Mouse (Mus musculus) ES-Bruce4 (cell line): ENCODE data around the gene Ece1. TPM values are rescaled to one million over a fixed set of nuclear protein-coding genes. Genes with fewer than 3 reads are reported as not detected.

Experiments
- H3K27ac ChIP-seq: 2 replicates; pipeline ENCODE4 v1.5.1; 2012; ENCODE audit warnings: low read length, inconsistent platforms; ENCODE audit not compliant: insufficient read depth
- H3K27me3 ChIP-seq: 2 replicates; pipeline ENCODE4 v1.6.1; 2012; ENCODE audit warnings: mild to moderate bottlenecking, low read length, inconsistent platforms; ENCODE audit not compliant: control insufficient read depth, poor library complexity, insufficient read depth, severe bottlenecking
- H3K36me3 ChIP-seq: 2 replicates; pipeline ENCODE4 v1.6.1; 2012; ENCODE audit warnings: inconsistent platforms, mild to moderate bottlenecking, low read length, moderate library complexity; ENCODE audit not compliant: control insufficient read depth, poor library complexity, insufficient read depth, severe bottlenecking
- H3K4me1 ChIP-seq: one replicate; pipeline ENCODE4 v1.8.1; 2011; ENCODE audit warnings: low read length; ENCODE audit not compliant: control insufficient read depth, insufficient read depth
- H3K4me3 ChIP-seq: 2 replicates; pipeline ENCODE4 v1.5.1; 2011; ENCODE audit warnings: low read depth, mild to moderate bottlenecking, low read length
- H3K9ac ChIP-seq: 2 replicates; pipeline ENCODE4 v1.6.1; 2012; ENCODE audit warnings: low read depth, mild to moderate bottlenecking, inconsistent platforms; ENCODE audit not compliant: poor library complexity, severe bottlenecking
- H3K9me3 ChIP-seq: replicated peaks from 2 replicates; pipeline ENCODE4 v1.6.1; 2012; ENCODE audit warnings: mild to moderate bottlenecking, low read length, inconsistent platforms; ENCODE audit not compliant: control insufficient read depth, poor library complexity, insufficient read depth, severe bottlenecking
- CTCF ChIP-seq: IDR thresholded peaks from one replicate; pipeline ENCODE4 v1.8.1; 2011; ENCODE audit warnings: low read depth, low read length
- EP300 ChIP-seq: IDR thresholded peaks from 2 replicates; pipeline ENCODE4 v1.6.1; 2011; ENCODE audit warnings: low read depth, low read length; ENCODE audit not compliant: insufficient read depth
- POLR2A ChIP-seq: IDR thresholded peaks from one replicate; pipeline ENCODE4 v1.8.1; 2011; ENCODE audit warnings: low read length; ENCODE audit not compliant: insufficient read depth
- polyA plus RNA-seq: library from polyadenylated mRNA; stranded (reverse); fragments of >200 nt; gene quantifications from 2 replicates; pipeline ENCODE4 v1.2.4, GENCODE M21; 2011; ENCODE audit warnings: low read depth; ENCODE audit not compliant: missing spikeins, insufficient read depth, insufficient read length

The Ece1 gene
- polyA plus RNA-seq: 28.3 and 35.5 TPM in 2 replicates

DNA sequence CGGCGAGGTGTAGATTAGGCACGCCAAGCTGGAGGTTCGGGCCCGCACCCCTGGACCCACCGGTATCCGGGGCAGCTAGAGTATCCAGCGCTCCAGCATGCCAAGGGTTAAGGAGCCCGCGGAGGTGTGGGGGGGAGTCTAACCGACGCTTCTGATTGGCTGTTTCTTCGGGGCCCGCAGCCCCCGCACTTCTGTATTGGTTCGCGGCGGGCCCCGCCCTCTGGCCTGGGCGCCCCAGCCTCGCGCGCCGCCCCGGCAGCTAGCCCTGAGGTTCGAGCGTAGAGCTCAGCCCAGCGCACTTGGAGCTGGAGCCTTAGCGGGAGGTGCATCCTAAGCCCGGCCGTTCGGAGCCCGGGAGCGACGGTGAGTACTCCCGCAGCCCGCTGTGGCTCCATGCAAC lies at the start of gene Ece1:
Gene Ece1, plus strand, starts transcription at position 219 of the 400 bp plus-strand sequence.
- Histone ChIP-seq H3K9ac (peak within 1 kb of the TSS; percentile 66), H3K4me1 (no peaks in the 10 kb centered on the region), H3K27ac (no peak within 1 kb of the TSS), H3K27me3 (no peaks in the 10 kb centered on the region), H3K4me3 (peak within 1 kb of the TSS; percentile 74), H3K36me3 (no peaks in the 10 kb centered on the region), H3K9me3 (no peaks in the 10 kb centered on the region)
- TF ChIP-seq POLR2A (no peak), EP300 (no peak), CTCF (no peak)

DNA sequence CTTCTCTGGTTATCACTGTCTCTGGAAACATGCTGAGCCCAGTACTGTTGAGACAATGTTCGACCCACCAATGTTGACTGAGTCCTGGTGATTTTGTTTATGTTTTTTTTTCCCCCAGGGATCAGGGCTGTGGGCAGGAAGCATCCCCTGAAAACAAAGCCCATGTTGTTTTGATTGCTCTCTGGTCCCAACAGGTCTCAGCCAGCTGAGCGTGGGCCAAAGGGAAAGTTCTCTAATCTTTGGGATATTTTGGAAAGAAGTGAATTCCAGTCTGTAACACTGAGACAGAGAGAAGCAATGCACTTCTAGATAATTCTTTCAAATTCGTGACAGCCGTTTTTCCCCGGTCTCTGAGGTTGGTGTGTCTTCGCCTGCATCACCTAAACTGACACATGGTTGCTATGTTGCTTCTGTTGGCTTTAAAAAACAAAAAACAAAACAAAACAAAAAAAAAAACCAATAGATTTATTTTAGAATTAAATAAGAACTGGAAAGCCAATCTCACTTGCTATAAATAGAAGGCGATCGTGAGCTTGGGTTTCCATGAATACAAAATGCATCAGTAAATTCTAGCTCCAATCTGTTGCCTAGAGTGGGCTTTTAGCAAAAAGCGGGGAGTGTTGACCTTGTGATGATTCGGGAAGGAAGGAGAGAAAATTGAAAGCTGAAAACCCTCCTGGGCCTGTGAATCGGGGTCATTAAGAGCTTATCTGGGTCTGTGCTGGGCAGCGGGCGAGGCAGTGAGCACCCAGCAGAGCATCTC lies 48.9 kb upstream of the Ece1 start:
- no peak overlapping the region for H3K4me3 ChIP-seq
- H3K36me3 ChIP-seq: no peaks in the 10 kb centered on the region
- no peak overlapping the region for H3K27ac ChIP-seq
- no peaks in the 10 kb centered on the region for H3K27me3 ChIP-seq
- no peaks in the 10 kb centered on the region for H3K9me3 ChIP-seq
- no peak overlapping the region for H3K9ac ChIP-seq
- H3K4me1 ChIP-seq: no peaks in the 10 kb centered on the region
- no peak for TF ChIP-seq EP300
- no peak for TF ChIP-seq CTCF
- TF ChIP-seq POLR2A: no peak

- Histone ChIP-seq H3K27me3 (no peaks in the 10 kb centered on the region), H3K4me3 (no peak overlapping the region), H3K9me3 (no peaks in the 10 kb centered on the region), H3K9ac (no peak overlapping the region), H3K4me1 (no peaks in the 10 kb centered on the region), H3K36me3 (no peaks in the 10 kb centered on the region), H3K27ac (no peak overlapping the region)
- TF ChIP-seq CTCF (no peak), EP300 (no peak), POLR2A (no peak)
Measured at GRCm38 (mm10) chr4:137814140-137814539, 47.9 kb upstream of the Ece1 start.

- H3K36me3 ChIP-seq: no peaks in the 10 kb centered on the region
- no peaks in the 10 kb centered on the region for H3K4me1 ChIP-seq
- no peaks in the 10 kb centered on the region for H3K27me3 ChIP-seq
- H3K4me3 ChIP-seq: no peak overlapping the region
- H3K27ac ChIP-seq: no peak overlapping the region
- H3K9ac ChIP-seq: no peak overlapping the region
- TF ChIP-seq EP300 (no peak), POLR2A (no peak), CTCF (no peak)
- H3K9me3 ChIP-seq: no peaks in the 10 kb centered on the region
Measured at GRCm38 (mm10) chr4:137815473-137815872, 46.6 kb upstream of the Ece1 start.

- no peak for TF ChIP-seq POLR2A
- H3K9ac ChIP-seq: no peak overlapping the region
- H3K4me1 ChIP-seq: no peaks in the 10 kb centered on the region
- no peaks in the 10 kb centered on the region for H3K27me3 ChIP-seq
- H3K4me3 ChIP-seq: no peak overlapping the region
- no peaks in the 10 kb centered on the region for H3K36me3 ChIP-seq
- no peaks in the 10 kb centered on the region for H3K9me3 ChIP-seq
- H3K27ac ChIP-seq: no peak overlapping the region
Measured at GRCm38 (mm10) chr4:137816216-137816615, 45.8 kb upstream of the Ece1 start.

DNA sequence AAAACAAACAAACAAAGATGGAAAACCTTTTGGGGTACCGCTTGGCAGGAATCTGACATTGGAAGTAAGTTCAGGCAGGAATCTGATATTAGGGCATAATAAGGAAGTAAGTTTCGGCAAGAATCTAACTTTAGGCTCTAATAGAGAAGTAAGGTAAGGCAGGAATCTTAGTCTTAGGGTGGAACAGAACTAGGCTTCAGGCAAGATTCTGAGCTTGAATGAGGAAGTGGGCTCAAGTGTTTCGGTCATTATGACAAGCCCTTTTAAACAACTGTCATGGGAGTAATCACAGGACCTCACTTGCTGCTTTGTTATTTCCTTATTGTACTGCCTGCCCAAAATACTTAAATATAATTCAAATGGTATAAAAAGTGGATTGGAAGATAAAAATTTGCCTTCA lies 43.7 kb upstream of the Ece1 start:
- H3K9me3 ChIP-seq: no peaks in the 10 kb centered on the region
- no peak for TF ChIP-seq POLR2A
- no peak for TF ChIP-seq CTCF
- TF ChIP-seq EP300: no peak

More for the DNA sequence above, 43.7 kb upstream of the Ece1 start:
- Histone ChIP-seq H3K4me1 (no peaks in the 10 kb centered on the region), H3K9ac (no peak overlapping the region), H3K36me3 (no peaks in the 10 kb centered on the region), H3K27me3 (no peaks in the 10 kb centered on the region), H3K27ac (no peak overlapping the region), H3K4me3 (no peak overlapping the region)
